Mouse (Mus musculus) cortical plate, adult 2 months (tissue): ENCODE measurements at regions not wholly inside any gene's neighbourhood (a gene's known extent, or its start where the extent isn't known, plus 50 kb on each side); places are given as distances from the start of the nearest gene placed in this dataset.

ENCODE experiments used
- CTCF ChIP-seq: fragments of 200-500 bp; IDR thresholded peaks from 2 replicates; pipeline ENCODE4 v1.5.1; 2011; ENCODE audit warnings: mild to moderate bottlenecking, control low read depth, low read length; ENCODE audit not compliant: insufficient read depth; ENCODE audit errors: extremely low read depth
- POLR2A ChIP-seq: fragments of 200-500 bp; IDR thresholded peaks from 2 replicates; pipeline ENCODE4 v1.6.1; 2011; ENCODE audit warnings: mild to moderate bottlenecking, low read length, control low read depth; ENCODE audit not compliant: insufficient read depth; ENCODE audit errors: extremely low read depth

GRCm38 (mm10) chr2:56335974-56336373 lies 787.8 kb downstream of the Nr4a2 start:
- no peak for TF ChIP-seq CTCF
- no peak for TF ChIP-seq POLR2A
